Mouse (Mus musculus): ENCODE results near the gene Kcnd2. TPM values are rescaled to one million over a fixed set of nuclear protein-coding genes. Genes with fewer than 3 reads are reported as not detected.

The Kcnd2 gene
- polyA plus RNA-seq, 1 experiment, result 0.47 TPM

DNA sequence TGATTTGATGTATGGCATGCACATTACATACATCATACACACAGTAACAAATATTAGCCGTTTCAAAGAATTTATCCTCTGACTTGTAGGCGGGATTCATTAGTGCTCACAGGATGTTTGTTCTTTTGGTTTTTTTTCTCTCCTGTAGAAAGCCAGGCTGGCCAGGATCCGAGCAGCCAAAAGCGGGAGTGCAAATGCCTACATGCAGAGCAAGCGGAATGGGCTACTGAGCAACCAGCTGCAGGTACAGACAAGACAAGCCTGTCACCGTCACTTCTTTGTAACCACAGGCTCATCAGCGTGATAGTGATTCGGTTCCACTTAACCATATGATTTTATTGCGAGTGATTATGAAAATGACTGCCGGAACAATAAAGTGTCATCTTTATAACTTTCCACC lies 506.9 kb downstream of the Kcnd2 start:
- no peaks in the 10 kb centered on the region for H3K4me1 ChIP-seq (ENCODE audit: control insufficient read depth, insufficient read depth, low read length)
- TF ChIP-seq POLR2A (IDR thresholded peaks at IDR 0.05; ENCODE audit: borderline replicate concordance, control insufficient read depth, low read depth, low read length), result no peak
- no peak for TF ChIP-seq CTCF (IDR thresholded peaks at IDR 0.05; ENCODE audit: control insufficient read depth, insufficient read depth, low read length)
- WGBS, result 80% methylated on average over 10 of the region's 10 CpGs
- no peak overlapping the region for H3K27ac ChIP-seq (ENCODE audit: control insufficient read depth, insufficient read depth, low read depth, low read length, poor library complexity)
- no peak overlapping the region for H3K4me3 ChIP-seq (replicated peaks; ENCODE audit: control insufficient read depth, low read depth, low read length)

DNA sequence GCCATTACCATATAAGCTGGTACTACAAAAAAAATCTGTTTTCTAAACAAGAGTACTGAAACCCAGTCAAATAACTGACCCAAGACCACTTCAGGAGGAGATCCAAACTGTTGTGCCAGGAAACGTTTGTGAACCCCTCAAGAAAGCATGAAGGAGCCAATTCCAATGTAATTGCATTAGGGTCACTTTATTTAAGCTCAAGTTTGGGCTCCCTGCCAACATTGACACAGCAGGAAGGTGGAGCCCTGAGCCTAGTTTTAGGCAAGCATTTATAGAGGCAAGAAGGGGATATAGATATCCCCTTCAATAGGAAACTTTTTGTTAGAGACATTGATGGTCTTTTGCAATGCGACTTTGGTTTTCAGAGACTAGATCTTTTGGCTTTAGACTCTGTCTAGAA lies 525.3 kb downstream of the Kcnd2 start:
- Histone ChIP-seq H3K4me3 (replicated peaks; ENCODE audit: control insufficient read depth, low read depth, low read length) (no peak overlapping the region), H3K4me1 (ENCODE audit: control insufficient read depth, insufficient read depth, low read length) (no peaks in the 10 kb centered on the region), H3K27ac (ENCODE audit: control insufficient read depth, insufficient read depth, low read depth, low read length, poor library complexity) (no peak overlapping the region)
- WGBS, result 57% methylated on average over 2 of the region's 2 CpGs
- TF ChIP-seq POLR2A (IDR thresholded peaks at IDR 0.05; ENCODE audit: borderline replicate concordance, control insufficient read depth, low read depth, low read length) (no peak), CTCF (IDR thresholded peaks at IDR 0.05; ENCODE audit: control insufficient read depth, insufficient read depth, low read length) (no peak)

DNA sequence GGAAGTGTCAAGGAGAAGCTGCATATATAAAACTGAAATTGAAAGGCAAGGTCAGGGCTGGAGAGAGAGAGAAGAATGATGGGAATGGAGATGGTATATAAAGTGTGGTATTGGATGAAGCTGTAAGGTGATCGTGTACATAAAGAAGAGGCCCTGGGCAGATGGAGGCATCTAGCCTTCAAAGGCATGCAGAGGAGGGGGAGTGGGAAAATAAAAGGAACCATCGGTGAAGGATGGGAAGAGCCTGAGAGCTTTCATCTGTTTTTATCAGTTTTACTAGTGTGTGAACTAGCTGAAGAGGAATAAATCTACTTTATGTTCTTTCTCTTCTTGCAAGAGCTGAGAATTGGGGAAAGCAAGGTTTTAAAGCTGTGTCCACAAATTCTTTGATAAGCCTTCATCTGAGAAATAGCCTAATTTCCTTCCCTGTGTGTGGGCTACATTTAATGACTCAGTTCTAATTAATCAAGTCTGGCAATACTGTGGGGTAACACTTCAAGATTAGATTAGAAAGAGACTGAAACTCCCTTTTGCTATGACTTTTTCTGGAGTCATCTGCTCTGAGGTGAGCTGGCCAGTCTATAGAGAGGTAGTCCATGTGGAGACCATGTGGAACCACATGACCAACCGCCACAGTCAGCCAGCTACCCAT lies 529.4 kb downstream of the Kcnd2 start:
- TF ChIP-seq POLR2A (IDR thresholded peaks at IDR 0.05; ENCODE audit: borderline replicate concordance, control insufficient read depth, low read depth, low read length) (no peak), CTCF (IDR thresholded peaks at IDR 0.05; ENCODE audit: control insufficient read depth, insufficient read depth, low read length) (no peak)
- Histone ChIP-seq H3K4me1 (ENCODE audit: control insufficient read depth, insufficient read depth, low read length) (no peaks in the 10 kb centered on the region), H3K27ac (ENCODE audit: control insufficient read depth, insufficient read depth, low read depth, low read length, poor library complexity) (no peak overlapping the region), H3K4me3 (replicated peaks; ENCODE audit: control insufficient read depth, low read depth, low read length) (no peak overlapping the region)
- WGBS, result 64% methylated on average over 3 of the region's 3 CpGs

DNA sequence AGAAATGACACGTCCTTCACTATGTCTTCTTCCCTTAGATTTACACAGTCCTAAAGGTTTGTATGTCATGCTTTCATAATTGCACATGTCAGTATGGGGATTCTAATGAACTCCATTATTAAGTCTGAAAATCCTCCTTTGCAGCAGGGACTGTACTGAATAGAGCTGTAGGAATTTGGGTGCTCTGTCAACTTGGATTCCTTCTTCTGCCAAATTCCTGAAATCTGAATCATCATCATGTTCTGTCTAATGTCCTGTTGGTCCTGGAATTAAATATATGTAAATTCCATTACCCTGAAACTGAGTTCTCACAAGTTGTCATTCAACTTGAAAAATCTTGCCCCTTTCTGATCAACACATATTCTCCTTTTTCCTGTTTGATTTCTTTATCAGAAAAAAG lies 532.2 kb downstream of the Kcnd2 start:
- H3K4me1 ChIP-seq (ENCODE audit: control insufficient read depth, insufficient read depth, low read length), result no peaks in the 10 kb centered on the region
- 65% methylated on average over 1 of the region's 1 CpGs for WGBS
- no peak overlapping the region for H3K27ac ChIP-seq (ENCODE audit: control insufficient read depth, insufficient read depth, low read depth, low read length, poor library complexity)
- no peak for TF ChIP-seq CTCF (IDR thresholded peaks at IDR 0.05; ENCODE audit: control insufficient read depth, insufficient read depth, low read length)
- no peak for TF ChIP-seq POLR2A (IDR thresholded peaks at IDR 0.05; ENCODE audit: borderline replicate concordance, control insufficient read depth, low read depth, low read length)
- H3K4me3 ChIP-seq (replicated peaks; ENCODE audit: control insufficient read depth, low read depth, low read length), result no peak overlapping the region

DNA sequence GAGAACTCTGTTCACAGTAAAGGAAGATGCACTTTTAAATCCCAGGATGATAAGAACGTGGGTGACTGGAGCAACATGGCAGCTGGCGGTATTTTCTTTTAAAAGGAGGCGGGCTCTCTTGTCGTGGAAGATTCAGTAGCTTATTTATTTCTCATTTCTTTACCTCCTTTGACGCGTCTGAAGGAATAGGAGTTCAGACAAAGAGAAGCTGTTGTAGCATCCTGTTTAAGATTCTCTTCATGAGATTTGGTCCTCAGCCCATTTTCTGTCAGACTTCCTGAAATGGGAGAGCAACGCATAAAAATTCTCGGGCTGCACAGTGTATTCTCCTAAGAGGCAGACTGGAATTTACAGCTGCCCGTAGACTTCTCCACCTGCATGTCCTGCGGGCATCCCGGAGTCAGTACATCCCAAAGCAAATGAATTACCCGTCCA lies 552.5 kb downstream of the Kcnd2 start:
- no peak overlapping the region for H3K27ac ChIP-seq (ENCODE audit: control insufficient read depth, insufficient read depth, low read depth, low read length, poor library complexity)
- TF ChIP-seq POLR2A (IDR thresholded peaks at IDR 0.05; ENCODE audit: borderline replicate concordance, control insufficient read depth, low read depth, low read length) (no peak), CTCF (IDR thresholded peaks at IDR 0.05; ENCODE audit: control insufficient read depth, insufficient read depth, low read length) (no peak)
- WGBS, result 82% methylated on average over 12 of the region's 12 CpGs
- H3K4me1 ChIP-seq (ENCODE audit: control insufficient read depth, insufficient read depth, low read length), result no peaks in the 10 kb centered on the region
- H3K4me3 ChIP-seq (replicated peaks; ENCODE audit: control insufficient read depth, low read depth, low read length), result no peak overlapping the region

DNA sequence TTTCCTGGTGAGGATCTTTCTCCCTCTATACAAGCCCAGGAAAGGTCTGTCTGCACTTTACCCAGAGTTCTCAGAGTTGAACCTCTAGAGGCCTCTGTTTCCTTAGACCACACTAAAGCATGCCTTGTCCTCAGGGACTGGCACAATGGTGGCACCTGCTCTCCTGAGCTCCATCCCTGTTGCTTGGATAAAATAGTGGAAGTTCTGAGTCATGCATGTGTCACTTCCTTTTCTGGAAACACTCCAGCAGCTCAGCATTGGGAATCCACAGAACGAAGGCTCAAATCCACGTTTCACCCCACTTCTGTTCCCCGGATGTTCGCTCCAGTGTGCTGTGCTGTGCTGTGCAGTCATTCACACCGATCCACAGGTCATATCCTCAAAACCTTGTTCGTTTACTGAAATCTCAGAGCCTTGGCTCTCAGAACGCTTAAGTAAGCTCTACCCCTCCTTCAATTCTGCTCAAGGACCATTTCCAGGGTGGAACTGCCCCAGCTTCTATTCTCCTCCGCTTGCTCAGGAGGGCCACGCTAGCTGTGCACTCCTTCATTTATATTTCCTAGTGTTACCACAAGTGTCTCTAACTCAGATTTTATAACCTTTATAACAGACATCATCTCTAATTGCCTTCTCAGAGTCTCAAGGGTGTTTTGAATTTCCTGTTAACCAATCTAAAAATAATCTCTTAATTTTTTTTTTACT lies 553.6 kb downstream of the Kcnd2 start:
- H3K4me3 ChIP-seq (replicated peaks; ENCODE audit: control insufficient read depth, low read depth, low read length), result no peak overlapping the region
- no peak overlapping the region for H3K27ac ChIP-seq (ENCODE audit: control insufficient read depth, insufficient read depth, low read depth, low read length, poor library complexity)
- TF ChIP-seq CTCF (IDR thresholded peaks at IDR 0.05; ENCODE audit: control insufficient read depth, insufficient read depth, low read length), result no peak
- TF ChIP-seq POLR2A (IDR thresholded peaks at IDR 0.05; ENCODE audit: borderline replicate concordance, control insufficient read depth, low read depth, low read length), result no peak
- 83% methylated on average over 9 of the region's 9 CpGs for WGBS
- H3K4me1 ChIP-seq (ENCODE audit: control insufficient read depth, insufficient read depth, low read length), result no peaks in the 10 kb centered on the region

DNA sequence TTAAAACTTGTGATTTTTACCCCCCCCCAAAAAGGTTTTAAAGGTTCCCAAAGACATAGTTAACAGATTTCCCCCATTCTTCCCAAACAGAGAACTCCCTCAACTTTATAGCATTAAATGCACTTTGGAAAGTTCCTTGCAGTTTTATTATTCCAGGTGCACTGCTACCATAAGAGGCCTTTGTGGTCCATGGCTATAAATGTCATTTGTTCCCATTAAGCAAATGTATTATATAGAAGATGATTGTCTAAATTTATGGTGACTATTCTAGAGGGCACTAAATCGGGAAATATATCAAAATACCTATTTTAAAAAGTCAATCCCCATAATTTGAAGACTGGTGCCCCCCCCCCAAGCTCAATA lies 554.1 kb downstream of the Kcnd2 start:
- H3K4me1 ChIP-seq (ENCODE audit: control insufficient read depth, insufficient read depth, low read length), result no peaks in the 10 kb centered on the region
- H3K27ac ChIP-seq (ENCODE audit: control insufficient read depth, insufficient read depth, low read depth, low read length, poor library complexity), result no peak overlapping the region
- H3K4me3 ChIP-seq (replicated peaks; ENCODE audit: control insufficient read depth, low read depth, low read length), result no peak overlapping the region
- no peak for TF ChIP-seq CTCF (IDR thresholded peaks at IDR 0.05; ENCODE audit: control insufficient read depth, insufficient read depth, low read length)
- TF ChIP-seq POLR2A (IDR thresholded peaks at IDR 0.05; ENCODE audit: borderline replicate concordance, control insufficient read depth, low read depth, low read length), result no peak
- 71% methylated on average over 1 of the region's 1 CpGs for WGBS

DNA sequence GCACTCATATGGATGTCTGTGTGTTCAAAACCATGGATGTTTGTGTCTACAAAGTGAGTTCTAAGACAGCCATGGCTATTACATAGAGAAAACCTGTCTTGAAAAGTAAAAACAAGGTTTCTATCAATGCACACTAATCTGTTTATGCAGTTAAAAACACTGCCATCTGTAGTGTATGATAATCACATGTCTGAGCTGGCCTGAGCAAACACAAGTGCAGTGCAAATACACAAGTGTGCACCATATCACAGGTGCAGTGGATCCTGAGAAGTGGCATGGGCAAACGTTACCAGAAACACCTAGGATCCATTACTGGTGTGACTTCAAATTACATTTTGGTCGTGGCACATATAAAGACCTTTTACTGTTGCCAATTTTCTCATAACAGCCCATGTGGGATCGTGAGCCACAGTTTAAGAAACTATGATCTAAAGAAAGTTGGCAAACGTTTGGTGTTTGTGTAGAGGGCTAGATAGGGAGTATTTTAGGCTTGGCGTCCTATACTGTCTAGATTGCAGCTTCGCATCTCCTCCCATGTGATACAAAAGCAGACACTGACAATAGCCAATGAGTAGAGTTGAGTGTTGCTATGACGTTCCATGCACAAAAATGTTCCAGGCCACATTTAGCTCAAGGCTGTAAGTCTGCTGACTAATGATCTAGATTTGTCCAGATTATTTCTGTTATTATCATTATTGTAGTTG lies 559.1 kb downstream of the Kcnd2 start:
- WGBS, result 70% methylated on average over 7 of the region's 7 CpGs
- Histone ChIP-seq H3K4me1 (ENCODE audit: control insufficient read depth, insufficient read depth, low read length) (no peaks in the 10 kb centered on the region), H3K4me3 (replicated peaks; ENCODE audit: control insufficient read depth, low read depth, low read length) (no peak overlapping the region), H3K27ac (ENCODE audit: control insufficient read depth, insufficient read depth, low read depth, low read length, poor library complexity) (no peak overlapping the region)
- TF ChIP-seq POLR2A (IDR thresholded peaks at IDR 0.05; ENCODE audit: borderline replicate concordance, control insufficient read depth, low read depth, low read length), result no peak
- no peak for TF ChIP-seq CTCF (IDR thresholded peaks at IDR 0.05; ENCODE audit: control insufficient read depth, insufficient read depth, low read length)

Data from bone marrow, adult 2 months (tissue).